Mouse (Mus musculus): Measurements from ENCODE around the gene Lhb. TPM values are rescaled to one million over a fixed set of nuclear protein-coding genes. Genes with fewer than 3 reads are reported as not detected.
"Not testable (repeated sequence)": the region's sequence is repeated elsewhere in the genome, so short reads cannot be mapped to it uniquely, and the experiment has no call there.

Lhb gene
- under 1 TPM in 1 of 2 experiments, not detected in 1; 0.35 TPM for total RNA-seq (2021)
- long read RNA-seq, experiment 1 = 0 reads
- long read RNA-seq, experiment 2 = 0 reads

GRCm38 (mm10) chr7:45420615-45420919 is at the start of gene Lhb:
Gene Lhb (plus strand): TSS chr7:45420820.
- intact Hi-C loops (cut with DNase I; ENCODE audit: low total_unique reads) = no loop called here
- no peak for DNase-seq

GRCm38 (mm10) chr7:45372371-45372770 is 48.2 kb upstream of the Lhb start:
- intact Hi-C loops (cut with DNase I; ENCODE audit: low total_unique reads) = no loop called here
- DNase-seq = no peak

- intact Hi-C loops (cut with DNase I; ENCODE audit: low total_unique reads) = no loop called here
- DNase-seq = no peak
Measured at GRCm38 (mm10) chr7:45374620-45375019, 46.0 kb upstream of the Lhb start.

DNA sequence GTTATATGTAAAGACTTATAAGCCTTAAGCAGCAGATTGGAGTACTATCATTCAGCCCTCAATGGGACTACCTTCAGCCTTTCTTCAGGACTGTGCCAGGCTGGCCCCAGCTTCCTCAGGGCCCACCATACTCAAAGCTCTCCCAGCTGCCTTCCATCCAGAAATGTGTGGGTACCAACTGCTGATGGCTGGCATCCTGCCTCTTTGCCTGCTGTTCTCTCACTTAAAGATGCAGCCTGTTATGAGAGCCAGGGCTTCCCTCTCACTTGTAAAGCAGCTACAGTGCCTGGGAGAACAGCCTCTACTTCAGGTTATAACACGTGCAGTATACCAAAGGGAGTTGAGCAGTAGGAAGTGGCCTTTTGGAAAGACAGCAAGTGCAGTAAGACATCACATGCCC is 44.6 kb upstream of the Lhb start:
- no peak for DNase-seq
- intact Hi-C loops (cut with DNase I; ENCODE audit: low total_unique reads) = no loop called here

- intact Hi-C loops (cut with DNase I; ENCODE audit: low total_unique reads) = no loop called here
- DNase-seq = no peak
Measured at GRCm38 (mm10) chr7:45386077-45386476, 34.5 kb upstream of the Lhb start.

GRCm38 (mm10) chr7:45395129-45395541 is 25.5 kb upstream of the Lhb start:
- intact Hi-C loops (cut with DNase I; ENCODE audit: low total_unique reads) = no loop called here
- DNase-seq = peak; percentile 70

DNA sequence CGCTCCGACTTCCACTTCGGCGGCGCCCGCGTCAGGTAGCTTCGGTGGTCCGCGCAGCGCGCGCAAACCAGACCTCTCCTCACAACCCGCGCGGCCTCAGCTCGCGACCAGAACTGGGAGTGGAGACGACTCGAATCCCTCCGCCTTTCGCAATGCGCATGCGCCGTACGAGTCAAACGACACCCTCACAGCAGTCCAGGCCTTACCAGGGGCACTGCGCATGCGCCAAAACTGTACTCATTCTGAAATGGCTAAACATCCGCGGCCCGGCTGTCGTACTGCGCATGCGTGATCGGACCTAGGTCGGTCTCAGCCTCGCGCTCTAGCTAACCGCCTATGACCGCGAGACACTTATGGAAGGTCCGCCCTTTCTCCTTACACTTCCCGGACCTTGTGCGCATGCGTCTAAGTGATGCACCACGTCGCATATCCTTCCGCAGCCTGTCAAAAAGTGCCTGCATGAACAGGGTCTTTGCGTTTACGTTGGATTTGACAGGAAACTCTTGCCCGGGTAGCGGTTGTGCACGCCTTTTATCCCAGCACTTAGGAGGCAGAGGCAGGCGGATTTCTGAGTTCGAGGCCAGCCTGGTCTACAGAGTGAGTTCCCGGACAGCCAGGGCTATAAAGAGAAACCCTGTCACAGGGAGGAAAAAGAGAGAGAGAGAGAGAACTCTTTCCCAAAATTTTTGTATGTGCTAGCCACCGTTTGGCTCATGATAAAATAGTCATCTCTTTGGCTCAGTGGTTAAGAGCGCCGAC is 24.9 kb upstream of the Lhb start, which contains the start of gene Snrnp70:
Gene Snrnp70 (minus strand): TSS at position 165 of the 759 bp plus-strand sequence.
- intact Hi-C loops (cut with DNase I; ENCODE audit: low total_unique reads) = no loop called here
- DNase-seq = peak; percentile 100

GRCm38 (mm10) chr7:45396337-45396775 is 24.3 kb upstream of the Lhb start:
- DNase-seq; intact Hi-C loops (cut with DNase I; ENCODE audit: low total_unique reads): not testable (repeated sequence)

GRCm38 (mm10) chr7:45396787-45397186 is 23.8 kb upstream of the Lhb start:
- intact Hi-C loops (cut with DNase I; ENCODE audit: low total_unique reads) = no loop called here
- DNase-seq = no peak

- intact Hi-C loops (cut with DNase I; ENCODE audit: low total_unique reads) = no loop called here
- DNase-seq = no peak
Measured at GRCm38 (mm10) chr7:45401521-45402085, 19.0 kb upstream of the Lhb start.

DNA sequence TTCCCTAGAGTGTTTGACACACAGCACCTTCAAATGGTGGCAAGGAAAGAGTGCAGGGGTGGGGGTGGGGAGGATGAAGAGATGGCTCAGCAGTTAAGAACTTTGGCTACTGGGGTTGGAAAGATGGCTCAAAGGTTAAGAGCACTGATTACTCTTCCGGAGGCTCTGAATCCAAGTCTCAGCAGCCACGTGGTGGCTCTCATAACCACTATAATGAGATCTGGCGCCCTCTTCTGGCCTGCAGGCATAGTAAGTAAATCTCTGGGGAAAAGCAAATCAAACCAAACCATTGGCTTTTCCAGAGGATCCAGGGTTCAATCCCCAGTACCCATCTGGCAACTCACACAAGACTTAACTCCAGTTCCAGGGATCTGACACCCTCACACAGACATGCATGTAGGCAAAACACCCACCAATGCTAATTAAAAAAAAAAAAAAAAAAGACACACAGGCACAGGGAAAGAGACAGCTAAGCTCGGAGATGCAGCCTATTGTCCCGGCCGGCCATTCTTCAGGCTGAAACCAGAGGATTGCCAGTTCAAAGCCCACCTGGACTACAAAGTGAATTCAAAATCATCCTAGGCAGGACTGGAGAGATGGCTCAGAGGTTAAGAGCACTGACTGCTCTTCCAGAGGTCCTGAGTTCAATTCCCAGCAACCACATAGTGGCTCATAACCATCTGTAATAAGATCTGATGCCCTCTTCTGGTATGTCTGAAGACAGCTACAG is 16.9 kb upstream of the Lhb start:
- intact Hi-C loops (cut with DNase I; ENCODE audit: low total_unique reads) = no loop called here
- peak; percentile 63 for DNase-seq

DNA sequence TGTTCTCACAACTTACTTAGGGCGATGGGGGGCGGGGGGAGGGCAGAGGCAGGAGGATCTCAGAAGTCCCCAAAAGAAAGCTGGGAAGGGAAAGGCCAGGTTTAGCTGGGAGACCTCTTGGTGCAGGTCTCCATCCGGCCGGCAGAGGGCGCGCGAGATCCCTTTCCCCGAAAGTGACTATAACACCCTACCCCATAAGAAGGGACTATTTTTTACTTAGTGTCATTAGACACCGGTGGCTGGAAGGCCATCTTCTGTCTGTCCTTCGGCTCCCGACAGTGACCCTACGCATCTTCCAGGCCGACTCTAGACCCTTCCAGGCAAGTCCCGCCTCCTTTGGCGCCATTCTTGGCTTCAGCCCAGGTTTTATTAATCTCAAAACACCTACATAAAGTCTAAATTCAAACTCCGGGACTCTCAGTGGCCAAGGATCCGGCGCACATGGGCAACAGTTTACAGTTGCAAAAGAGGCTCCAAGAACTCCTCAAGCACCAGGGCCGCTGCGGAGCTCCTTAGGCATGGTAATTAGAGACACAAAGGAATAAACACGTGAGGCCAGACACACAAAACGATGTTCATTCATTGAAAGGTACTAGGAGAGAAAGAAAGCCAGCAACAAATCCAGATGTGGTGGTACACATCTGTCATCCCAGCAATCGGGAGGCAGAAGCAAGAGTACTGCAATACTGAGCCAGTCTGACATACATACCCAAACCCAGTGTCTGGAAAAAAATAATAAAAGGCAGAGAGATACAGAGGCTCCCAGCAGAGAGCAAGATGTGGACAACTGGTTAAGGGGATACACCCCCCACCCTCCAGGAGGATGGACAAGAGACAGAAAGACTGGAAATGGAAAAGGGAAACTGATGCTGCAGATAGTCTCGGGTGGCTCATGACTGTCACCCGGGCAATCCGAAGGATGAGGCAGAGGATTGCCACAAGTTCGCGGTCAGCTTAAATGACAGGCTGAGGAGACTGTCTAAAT is 15.2 kb upstream of the Lhb start, which contains the start of gene Kcna7:
Gene Kcna7 (plus strand): TSS at position 563 of the 985 bp plus-strand sequence.
- intact Hi-C loops (cut with DNase I; ENCODE audit: low total_unique reads) = no loop called here
- DNase-seq = peak; percentile 76

- DNase-seq = peak; percentile 81
- intact Hi-C loops (cut with DNase I; ENCODE audit: low total_unique reads) = no loop called here
Measured at GRCm38 (mm10) chr7:45406157-45407156, 14.2 kb upstream of the Lhb start.

GRCm38 (mm10) chr7:45407836-45408235 is 12.8 kb upstream of the Lhb start:
- intact Hi-C loops (cut with DNase I; ENCODE audit: low total_unique reads) = no loop called here
- DNase-seq = no peak

GRCm38 (mm10) chr7:45408351-45408750 is 12.3 kb upstream of the Lhb start:
- DNase-seq = no peak
- intact Hi-C loops (cut with DNase I; ENCODE audit: low total_unique reads) = no loop called here

- intact Hi-C loops (cut with DNase I; ENCODE audit: low total_unique reads) = no loop called here
- no peak for DNase-seq
Measured at GRCm38 (mm10) chr7:45408949-45409348, 11.7 kb upstream of the Lhb start.

GRCm38 (mm10) chr7:45409497-45410163 is 11.0 kb upstream of the Lhb start:
- intact Hi-C loops (cut with DNase I; ENCODE audit: low total_unique reads) = no loop called here
- DNase-seq = no peak

DNA sequence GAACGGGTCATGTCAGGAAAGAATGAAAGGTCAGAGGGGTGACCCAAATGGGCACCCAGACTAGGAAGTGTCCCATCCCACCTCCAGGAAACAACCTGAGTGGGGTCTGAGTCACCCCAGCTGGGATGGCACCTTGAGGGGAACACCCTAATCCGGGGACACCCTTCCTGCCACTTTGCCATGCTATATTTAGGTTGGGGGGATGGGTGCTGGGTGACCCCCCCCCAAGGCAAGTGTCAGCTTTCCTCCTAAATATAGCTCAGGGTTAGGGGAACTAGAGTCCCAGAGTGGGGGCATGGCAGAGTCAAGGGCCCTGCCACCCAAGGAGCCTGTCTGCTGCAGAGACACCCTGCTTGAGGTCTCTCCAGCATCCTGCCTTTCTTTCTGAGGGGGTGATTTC is 8.2 kb upstream of the Lhb start:
- intact Hi-C loops (cut with DNase I; ENCODE audit: low total_unique reads) = no loop called here
- peak; percentile 45 for DNase-seq
